Mouse (Mus musculus): ENCODE measurements around the gene Atxn1. TPM values are rescaled to one million over a fixed set of nuclear protein-coding genes. Genes with fewer than 3 reads are reported as not detected.

Gene Atxn1
- total RNA-seq, 2 experiments from 2014 or later, result 158 to 167 TPM

- intact Hi-C loops (cut with DNase I), result no loop called here
- peak in 1 of 2 experiments; percentile 37 for DNase-seq (ENCODE audit: low spot score in 2 of 2)
Observed at GRCm38 (mm10) chr13:45751231-45751630, 213.6 kb downstream of the Atxn1 start.

- intact Hi-C loops (cut with DNase I), result no loop called here
- DNase-seq (ENCODE audit: low spot score in 2 of 2), result peak in 1 of 2 experiments; percentile 51
Observed at GRCm38 (mm10) chr13:45750627-45751026, 214.2 kb downstream of the Atxn1 start.

GRCm38 (mm10) chr13:45749937-45750336 is 214.9 kb downstream of the Atxn1 start:
- intact Hi-C loops (cut with DNase I), result loop anchor here (5.0 to 10.0 kb wide), 2 partner anchors 77 to 215 kb away; partner anchors contain the start of gene Atxn1
- DNase-seq (ENCODE audit: low spot score in 2 of 2), result no peak

- no peak for DNase-seq (ENCODE audit: low spot score in 2 of 2)
- intact Hi-C loops (cut with DNase I), result loop anchor here (5.0 to 10.0 kb wide), 2 partner anchors 78 to 216 kb away; partner anchors contain the start of gene Atxn1
Observed at GRCm38 (mm10) chr13:45749222-45749621, 215.6 kb downstream of the Atxn1 start.

- peak in 1 of 2 experiments; percentile 49 for DNase-seq (ENCODE audit: low spot score in 2 of 2)
- intact Hi-C loops (cut with DNase I), result loop anchor here (5.0 to 10.0 kb wide), 2 partner anchors 79 to 216 kb away; partner anchors contain the start of gene Atxn1
Observed at GRCm38 (mm10) chr13:45748691-45749090, 216.1 kb downstream of the Atxn1 start.

GRCm38 (mm10) chr13:45745851-45746773 is 218.7 kb downstream of the Atxn1 start:
- intact Hi-C loops (cut with DNase I), result loop anchor here (5.0 to 10.0 kb wide), 2 partner anchors 81 to 219 kb away; partner anchors contain the start of gene Atxn1
- peak in 1 of 2 experiments; percentile 57 for DNase-seq (ENCODE audit: low spot score in 2 of 2)

GRCm38 (mm10) chr13:45744803-45745432 is 219.9 kb downstream of the Atxn1 start:
- intact Hi-C loops (cut with DNase I), result loop anchor here (5.0 to 10.0 kb wide), 2 partner anchors 82 to 220 kb away; partner anchors contain the start of gene Atxn1
- DNase-seq (ENCODE audit: low spot score in 2 of 2), result peak; percentile 62 to 91

- intact Hi-C loops (cut with DNase I), result loop anchor here (10.0 kb wide), 1 partner anchor 221 kb away; the partner anchor contains the start of gene Atxn1
- peak in 1 of 2 experiments; percentile 10 for DNase-seq (ENCODE audit: low spot score in 2 of 2)
Observed at GRCm38 (mm10) chr13:45743848-45744247, 221.0 kb downstream of the Atxn1 start.

GRCm38 (mm10) chr13:45740369-45740768 is 224.4 kb downstream of the Atxn1 start:
- DNase-seq (ENCODE audit: low spot score in 2 of 2), result peak in 1 of 2 experiments; percentile 22
- intact Hi-C loops (cut with DNase I), result loop anchor here (10.0 kb wide), 1 partner anchor 224 kb away; the partner anchor contains the start of gene Atxn1

GRCm38 (mm10) chr13:45736241-45736640 is 228.6 kb downstream of the Atxn1 start:
- intact Hi-C loops (cut with DNase I), result no loop called here
- DNase-seq (ENCODE audit: low spot score in 2 of 2), result no peak

- intact Hi-C loops (cut with DNase I), result no loop called here
- no peak for DNase-seq (ENCODE audit: low spot score in 2 of 2)
Observed at GRCm38 (mm10) chr13:45735802-45736201, 229.0 kb downstream of the Atxn1 start.

- DNase-seq (ENCODE audit: low spot score in 2 of 2), result no peak
- intact Hi-C loops (cut with DNase I), result no loop called here
Observed at GRCm38 (mm10) chr13:45734531-45734930, 230.3 kb downstream of the Atxn1 start.

- intact Hi-C loops (cut with DNase I), result no loop called here
- no peak for DNase-seq (ENCODE audit: low spot score in 2 of 2)
Observed at GRCm38 (mm10) chr13:45732590-45732989, 232.2 kb downstream of the Atxn1 start.

GRCm38 (mm10) chr13:45726917-45727316 is 237.9 kb downstream of the Atxn1 start:
- intact Hi-C loops (cut with DNase I), result no loop called here
- no peak for DNase-seq (ENCODE audit: low spot score in 2 of 2)

GRCm38 (mm10) chr13:45726181-45726580 is 238.6 kb downstream of the Atxn1 start:
- no peak for DNase-seq (ENCODE audit: low spot score in 2 of 2)
- intact Hi-C loops (cut with DNase I), result no loop called here

GRCm38 (mm10) chr13:45724507-45725259 is 240.1 kb downstream of the Atxn1 start:
- intact Hi-C loops (cut with DNase I), result no loop called here

GRCm38 (mm10) chr13:45722885-45723284 is 241.9 kb downstream of the Atxn1 start:
- intact Hi-C loops (cut with DNase I), result no loop called here
- DNase-seq (ENCODE audit: low spot score in 2 of 2), result peak in 1 of 2 experiments; percentile 65

More at GRCm38 (mm10) chr13:45724507-45725259, 240.1 kb downstream of the Atxn1 start:
- DNase-seq (ENCODE audit: low spot score in 2 of 2), result no peak

GRCm38 (mm10) chr13:45721621-45722020 is 243.2 kb downstream of the Atxn1 start:
- intact Hi-C loops (cut with DNase I), result no loop called here
- DNase-seq (ENCODE audit: low spot score in 2 of 2), result peak in 1 of 2 experiments; percentile 72

- DNase-seq (ENCODE audit: low spot score in 2 of 2), result no peak
- intact Hi-C loops (cut with DNase I), result no loop called here
Observed at GRCm38 (mm10) chr13:45718850-45719249, 246.0 kb downstream of the Atxn1 start.

Data from left cerebral cortex, postnatal 25 days (tissue).